Mouse (Mus musculus) stomach, postnatal 0 days (tissue): ENCODE results near the gene Ndufaf2.

Experiments
- CTCF ChIP-seq: IDR thresholded peaks from 2 replicates; pipeline ENCODE4 v1.5.1; 2016; ENCODE audit warnings: antibody characterized with exemption, low read depth, mild to moderate bottlenecking, moderate library complexity
- EP300 ChIP-seq: optimal IDR thresholded peaks from 2 replicates; pipeline ENCODE3; 2016; ENCODE audit warnings: antibody characterized with exemption

- TF ChIP-seq CTCF (no peak; the same call in 1 of the 2 replicates), EP300 (no peak)
These were observed at the start of gene Ndufaf2, which contains the start of gene Ercc8 for GRCm38 (mm10) chr13:108158465-108159240.
